Mouse (Mus musculus): ENCODE data around the gene Pgap1.

DNA sequence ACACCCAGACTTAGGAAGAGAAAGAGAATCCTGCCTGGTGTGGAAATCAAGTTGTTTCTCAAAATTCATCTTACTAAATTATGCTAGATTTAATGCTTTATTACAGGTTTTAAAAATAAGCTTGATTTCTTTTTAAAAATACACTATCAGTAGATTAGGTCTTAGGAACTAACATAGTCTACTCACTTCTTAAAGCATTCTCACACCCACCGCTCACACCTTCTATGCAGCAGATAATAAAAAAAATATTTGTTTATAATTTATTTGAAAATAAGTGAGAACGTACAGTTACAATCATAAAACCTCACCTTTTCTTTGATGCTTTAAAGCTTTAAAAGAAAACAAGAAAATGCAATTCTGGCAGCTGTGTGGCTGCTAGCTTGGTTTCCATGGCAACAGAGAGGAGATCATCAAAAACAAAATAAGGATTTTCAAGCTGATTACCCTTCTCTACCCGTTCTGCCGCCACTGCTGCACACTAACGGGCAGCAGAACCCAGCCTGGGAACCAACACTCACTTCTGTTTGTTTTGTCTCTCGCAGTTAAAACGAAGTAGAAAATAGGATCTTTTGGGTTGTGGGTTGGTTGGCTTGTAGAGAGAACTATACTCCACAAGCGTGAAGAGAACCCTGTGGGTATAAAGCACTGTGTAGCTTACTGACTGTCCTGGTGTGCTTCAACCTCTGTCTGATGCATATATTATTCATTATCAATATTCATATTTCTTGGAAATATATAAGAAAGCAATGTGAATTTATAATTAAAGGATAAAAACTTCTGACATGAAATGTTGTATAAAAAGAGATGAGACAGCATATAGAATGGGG, 21.1 kb upstream of the Pgap1 start:
- TF ChIP-seq CTCF (IDR thresholded peaks at IDR 0.05; ENCODE audit: low read depth, low read length) (no peak), POLR2A (IDR thresholded peaks at IDR 0.05; ENCODE audit: borderline replicate concordance, low read depth, low read length) (no peak)
